Mouse (Mus musculus): Measurements from ENCODE around the gene Cdc14b.

Gene Cdc14b

DNA sequence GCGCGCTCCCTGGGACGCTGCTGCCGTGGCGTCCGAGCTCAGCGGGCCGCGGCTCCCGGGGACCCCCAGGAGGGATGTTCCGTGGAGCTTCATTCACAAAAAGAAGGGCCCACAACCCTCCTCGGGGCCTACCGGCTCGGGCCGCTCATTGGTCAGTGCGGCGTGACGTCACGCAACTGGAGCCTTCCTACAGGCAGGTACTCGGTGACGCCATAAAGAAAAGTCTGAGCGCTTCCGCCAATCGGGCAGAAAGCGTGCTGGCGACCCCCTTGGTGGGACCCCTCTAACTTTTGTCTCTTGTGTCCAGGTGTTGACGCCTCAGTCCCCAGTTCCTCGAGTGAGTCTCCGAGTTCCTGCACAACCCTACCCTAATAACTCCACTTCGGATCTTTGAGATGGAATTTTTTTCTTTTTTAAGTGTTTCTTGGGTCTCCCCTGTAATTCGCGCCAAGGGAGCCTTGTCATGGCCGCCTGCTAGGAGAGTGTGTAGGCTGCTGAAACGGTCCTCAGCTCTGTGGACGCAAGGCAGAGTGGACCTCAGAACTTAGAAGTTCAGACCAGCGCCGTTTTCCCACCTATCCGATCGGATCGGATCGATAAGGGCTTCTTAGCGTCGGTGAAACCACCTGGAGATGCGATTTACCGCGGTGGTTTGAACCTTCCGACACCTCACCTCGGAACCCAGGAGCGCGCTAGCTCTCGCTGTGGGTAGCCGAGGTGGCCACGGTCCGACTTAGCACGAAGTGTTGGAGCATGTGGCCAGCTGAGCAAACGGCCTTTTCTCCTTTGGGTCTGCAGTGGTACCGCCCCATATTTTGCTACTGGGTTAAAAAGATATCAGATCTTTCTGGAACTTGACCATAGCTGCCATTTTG, at the start of gene Cdc14b:
Cdc14b (minus strand) TSS at position 412 of the 875 bp plus-strand sequence.
- peak; percentile 95 for DNase-seq (ENCODE audit: low spot score)

DNA sequence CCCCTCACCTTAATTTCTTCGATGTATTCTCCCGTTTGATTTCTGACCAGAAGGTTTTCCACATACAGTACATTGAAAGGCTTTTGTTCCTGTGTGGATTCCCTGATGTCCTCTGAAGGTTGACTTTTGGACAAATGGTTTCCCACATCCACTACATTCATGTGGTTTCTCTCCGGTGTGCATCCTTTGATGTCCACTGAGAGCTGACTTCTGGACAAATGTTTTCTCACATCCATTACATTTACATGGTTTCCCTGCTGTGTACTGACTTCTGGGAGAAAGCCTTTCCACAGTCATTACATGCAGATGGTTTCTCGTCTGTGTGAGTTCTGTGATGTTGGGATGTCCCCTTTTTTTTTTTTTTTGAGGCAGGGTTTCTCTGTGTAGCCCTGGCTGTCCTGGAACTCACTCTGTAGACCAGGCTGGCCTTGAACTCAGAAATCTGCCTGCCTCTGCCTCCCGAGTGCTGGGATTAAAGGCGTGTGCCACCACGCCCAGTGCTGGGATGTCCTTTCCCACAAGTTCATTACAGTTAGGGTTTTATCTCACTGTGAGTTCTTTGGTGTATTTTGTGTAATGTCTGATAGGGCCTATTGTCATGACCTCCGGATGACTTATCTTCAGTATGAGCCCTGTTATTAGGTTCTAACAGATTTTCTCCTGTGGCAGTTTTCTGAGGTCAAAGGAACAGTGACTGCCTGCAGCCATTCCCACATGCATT, 47.6 kb upstream of the Cdc14b start:
- no peak for DNase-seq (ENCODE audit: low spot score)

DNA sequence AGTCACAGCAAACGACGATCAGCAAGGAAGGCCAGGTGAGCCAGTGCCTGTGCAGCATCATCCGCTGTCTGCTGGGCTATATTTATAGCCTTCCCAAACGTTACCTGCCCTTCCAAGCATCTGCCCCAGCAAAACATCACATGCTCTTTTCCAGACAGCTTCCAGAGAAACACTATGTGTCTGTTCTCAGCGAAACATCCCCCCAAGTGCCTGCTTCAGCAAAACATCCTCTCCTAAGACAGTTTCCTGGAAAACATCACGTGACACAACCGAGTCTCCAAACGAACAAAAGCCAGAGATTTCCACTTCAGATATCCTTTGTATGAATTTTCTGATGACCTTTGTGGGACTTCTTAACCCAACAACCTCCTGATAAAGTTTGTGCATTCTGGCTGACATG, 45.2 kb upstream of the Cdc14b start:
- DNase-seq (ENCODE audit: low spot score): no peak

DNA sequence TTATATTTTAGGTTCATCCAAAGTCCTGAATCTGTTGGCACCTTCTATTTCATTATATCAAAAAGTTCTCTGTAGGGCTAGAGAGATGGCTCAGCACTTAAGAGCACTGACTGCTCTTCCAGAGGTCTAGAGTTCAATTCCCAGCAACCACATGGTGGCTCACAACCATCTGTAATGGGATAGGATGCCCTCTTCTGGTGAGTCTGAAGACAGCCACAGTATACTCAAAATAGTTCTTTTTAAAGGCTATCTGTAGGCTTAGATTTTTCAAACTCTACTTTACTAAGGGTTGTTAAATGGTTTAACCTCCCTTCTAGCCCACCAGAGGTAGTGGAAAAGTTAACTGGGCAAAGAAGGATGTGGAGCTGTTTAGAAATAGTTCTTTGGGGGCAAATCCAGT, 44.7 kb upstream of the Cdc14b start:
- no peak for DNase-seq (ENCODE audit: low spot score)

DNA sequence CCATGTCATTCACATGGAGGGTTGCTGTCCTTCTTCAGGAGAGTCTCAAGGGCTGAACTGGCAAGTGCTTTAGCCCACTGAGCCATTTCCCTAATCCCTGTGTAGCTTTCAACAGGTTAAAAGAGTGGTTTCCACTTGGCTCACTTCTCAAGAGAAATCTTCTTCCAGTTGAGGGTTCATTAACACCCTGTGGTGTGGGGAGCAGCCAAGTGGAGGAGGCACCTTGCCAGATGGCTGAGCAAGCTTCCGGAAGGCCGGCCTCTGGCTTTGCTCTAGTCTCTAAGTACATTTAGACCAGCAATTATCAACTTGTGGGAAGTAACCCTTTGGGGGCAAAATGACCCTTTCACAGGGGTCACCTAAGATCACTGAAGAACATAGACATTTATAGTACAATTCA, 43.3 kb upstream of the Cdc14b start:
- peak; percentile 30 for DNase-seq (ENCODE audit: low spot score)

DNA sequence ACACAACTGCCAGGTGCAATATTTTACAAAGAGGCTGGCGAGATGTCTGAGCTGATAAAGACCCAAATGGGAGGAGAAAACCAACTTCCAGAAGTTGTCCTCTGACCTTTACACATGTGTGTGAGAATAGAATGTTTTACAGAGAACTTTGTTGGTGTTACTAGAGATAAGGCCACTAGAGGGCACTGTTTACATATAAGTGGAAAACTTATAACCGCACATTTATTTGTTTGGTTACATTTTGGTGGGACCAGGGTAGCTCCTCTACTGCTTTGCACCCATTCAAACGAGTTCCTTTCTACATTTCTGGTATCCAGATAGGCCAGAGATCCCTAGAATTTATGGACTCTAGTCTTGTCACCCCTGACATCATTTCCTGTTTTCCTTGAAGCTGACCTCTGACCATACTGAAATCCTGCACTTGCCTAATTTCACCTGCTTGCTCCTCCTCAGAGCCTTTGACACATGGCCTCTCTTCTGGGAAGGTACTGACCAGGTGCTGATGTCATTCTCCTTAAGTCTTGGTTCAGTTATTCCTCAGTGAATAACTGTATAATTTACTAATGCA, 40.5 kb upstream of the Cdc14b start:
- DNase-seq (ENCODE audit: low spot score): no peak

DNA sequence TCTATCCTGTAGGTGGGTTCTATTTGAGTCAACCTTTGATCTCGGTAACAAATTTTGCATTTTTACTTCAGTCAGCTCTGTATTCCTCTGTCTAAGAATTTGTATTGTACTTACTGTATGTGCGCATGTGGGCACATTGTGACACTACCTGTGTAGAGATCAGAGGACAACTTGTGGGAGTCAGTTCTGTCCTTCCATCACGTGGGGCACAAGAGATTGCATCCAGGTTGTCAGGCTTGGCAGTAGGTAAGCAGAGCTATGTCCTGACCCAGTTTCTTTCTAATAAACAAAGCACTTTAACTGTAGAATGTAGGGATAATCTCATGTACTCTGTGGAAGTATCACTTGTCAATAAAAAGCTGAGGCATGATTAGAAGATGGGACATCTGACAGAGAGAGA, 39.0 kb upstream of the Cdc14b start:
- no peak for DNase-seq (ENCODE audit: low spot score)

DNA sequence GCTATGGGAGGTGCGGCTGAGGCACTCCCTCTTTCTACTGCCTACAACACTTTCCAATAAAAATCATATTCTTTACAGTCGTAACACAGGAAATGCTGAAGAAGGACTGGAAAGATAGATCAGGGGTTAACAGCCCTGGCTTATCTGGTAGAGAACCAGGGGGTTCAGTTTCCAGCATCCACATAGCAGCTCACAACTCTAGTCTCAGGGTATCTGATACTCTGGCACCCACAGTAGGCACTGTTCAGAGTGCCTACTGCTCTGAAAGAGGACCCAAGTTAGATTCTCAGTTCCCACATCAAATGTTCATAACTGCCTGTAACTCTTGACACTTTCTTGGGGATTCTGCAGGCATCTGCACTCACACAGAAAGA, 37.8 kb upstream of the Cdc14b start:
- peak; percentile 19 for DNase-seq (ENCODE audit: low spot score)

DNA sequence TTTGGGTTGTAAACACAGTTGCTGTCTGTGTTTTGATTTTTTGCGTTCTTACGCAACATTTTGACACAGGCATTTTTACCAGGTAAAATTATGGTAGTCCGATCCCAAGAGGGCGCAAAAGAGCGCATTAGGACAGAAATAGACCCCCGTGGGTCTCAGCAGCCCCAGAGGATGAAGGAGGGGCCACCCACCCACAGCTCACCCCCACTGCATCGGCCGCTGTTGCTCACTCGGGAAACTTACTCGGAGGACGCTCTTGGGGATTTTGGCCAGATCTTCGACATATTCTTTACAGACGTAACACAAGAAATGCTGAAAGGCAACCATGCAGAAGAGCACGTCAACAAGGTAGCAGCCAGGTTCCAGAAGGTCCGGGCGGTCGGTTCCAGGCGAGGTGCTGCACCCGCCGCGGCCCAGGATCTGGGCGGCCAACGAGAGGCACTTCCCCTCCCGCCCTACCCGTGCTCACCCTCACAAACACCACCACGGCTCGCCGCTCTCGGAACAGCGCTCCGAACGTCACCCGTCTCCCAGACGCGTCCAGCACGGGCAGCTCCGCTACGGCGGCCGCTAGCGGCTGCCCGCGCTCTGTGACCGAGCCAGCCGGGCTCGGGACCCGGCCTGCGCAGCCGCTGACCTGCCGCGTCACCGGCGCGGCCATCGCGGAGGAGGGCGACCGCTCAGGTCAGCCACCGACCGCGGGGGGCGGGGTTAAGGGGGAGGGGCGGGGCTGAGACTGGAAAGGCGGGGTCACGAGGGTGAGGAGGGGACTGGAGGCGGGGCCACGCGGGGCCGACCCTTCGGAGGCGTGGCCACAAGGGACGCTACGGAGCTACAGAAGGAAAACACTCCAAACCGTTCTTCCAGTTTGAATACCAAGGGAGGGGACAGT, 37.2 kb upstream of the Cdc14b start, which contains the start of gene Aaed1:
Aaed1 (minus strand) TSS at position 687 of the 892 bp plus-strand sequence.
- DNase-seq (ENCODE audit: low spot score): peak; percentile 91

DNA sequence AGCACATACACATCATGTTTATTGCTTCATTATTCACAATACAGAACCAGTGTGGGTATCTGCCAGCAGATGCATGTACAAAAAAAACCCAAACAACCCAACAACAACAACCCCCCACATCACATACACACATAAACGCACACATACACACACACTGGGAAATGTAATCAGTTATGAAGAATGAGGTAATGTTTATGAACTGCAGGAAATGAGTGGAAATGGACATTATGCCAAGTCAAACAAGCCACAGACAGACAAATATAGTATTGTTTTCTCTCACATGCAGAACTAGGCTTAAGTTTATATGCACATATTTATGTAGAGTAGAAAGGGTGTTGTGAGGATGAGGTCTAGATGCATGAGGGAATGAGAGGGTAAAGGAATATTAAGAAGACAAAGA, 36.2 kb upstream of the Cdc14b start:
- DNase-seq (ENCODE audit: low spot score): no peak

DNA sequence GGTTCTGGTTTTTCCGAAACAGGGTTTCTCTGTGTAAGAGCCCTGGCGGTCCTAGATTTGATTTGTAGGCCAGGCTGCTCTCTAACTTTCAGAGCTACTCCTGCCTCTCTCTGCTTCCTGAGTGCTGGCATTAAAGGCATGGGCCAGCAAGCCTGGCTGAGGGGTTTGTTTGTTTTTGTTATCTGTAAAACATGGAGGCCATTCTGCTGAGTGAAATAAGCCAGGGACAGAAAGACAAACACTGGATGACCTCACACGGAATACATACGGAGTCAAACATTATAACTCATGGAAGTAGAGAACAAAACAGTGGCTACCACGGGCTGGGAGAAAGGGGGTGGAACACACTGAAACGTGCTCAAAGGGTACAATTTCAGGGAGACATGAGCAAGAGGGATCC, 35.5 kb upstream of the Cdc14b start:
- no peak for DNase-seq (ENCODE audit: low spot score)

DNA sequence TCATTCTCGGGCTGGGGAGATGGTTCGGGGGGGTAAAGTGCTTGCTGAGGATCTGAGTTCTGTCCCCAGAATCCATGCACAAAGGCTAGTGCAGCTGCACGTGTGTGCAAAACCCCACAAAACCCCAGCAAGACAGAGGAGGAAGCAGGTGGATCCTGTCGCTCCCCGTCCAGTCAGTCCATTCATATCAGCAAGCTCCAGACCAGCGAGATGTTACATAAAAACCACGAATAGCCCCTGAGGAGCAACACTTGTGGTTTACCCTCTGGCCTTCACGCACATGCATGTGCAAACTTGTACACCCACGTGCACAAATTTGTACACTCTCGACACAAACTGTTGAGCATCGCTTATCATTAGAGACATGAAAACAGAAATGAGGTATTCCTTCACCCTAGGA, 34.8 kb upstream of the Cdc14b start:
- no peak for DNase-seq (ENCODE audit: low spot score)

DNA sequence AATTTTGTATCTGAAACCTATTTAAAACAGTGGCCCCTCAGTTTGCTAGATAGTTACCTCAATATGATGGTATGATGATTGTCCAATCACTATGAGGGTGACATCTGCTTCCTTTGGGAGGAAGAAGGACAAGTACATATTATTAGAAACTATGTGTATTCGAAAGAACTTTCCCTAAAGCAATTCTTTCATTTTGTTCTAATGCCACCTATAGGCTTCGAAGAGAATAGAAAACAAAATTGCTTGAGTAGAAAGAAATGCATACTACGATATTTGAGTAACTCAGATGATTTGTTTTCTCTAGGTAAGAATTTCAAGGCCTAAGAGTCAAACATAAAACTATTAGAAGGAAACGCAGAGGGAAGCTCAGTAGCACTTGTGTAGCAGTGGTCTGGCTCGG, 33.9 kb upstream of the Cdc14b start:
- no peak for DNase-seq (ENCODE audit: low spot score)

DNA sequence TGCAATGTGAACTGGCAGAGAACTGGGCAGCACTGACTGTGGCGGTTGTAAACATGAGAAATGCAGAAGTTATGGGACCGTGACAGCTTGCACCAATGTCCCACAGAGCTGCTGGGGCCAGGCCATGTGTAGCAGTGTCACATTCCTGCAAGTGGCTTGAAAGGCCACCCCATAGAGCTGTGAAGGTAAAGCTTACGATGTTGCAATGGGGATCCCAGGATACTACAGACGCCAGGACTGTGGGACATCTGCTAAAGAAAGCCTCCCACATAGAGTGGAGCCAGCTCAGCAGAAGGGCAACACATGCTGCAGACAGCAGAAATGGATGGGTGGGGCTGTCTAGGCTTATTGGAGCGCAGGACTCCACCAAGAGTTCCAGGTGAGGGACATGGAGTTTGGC, 32.4 kb upstream of the Cdc14b start:
- no peak for DNase-seq (ENCODE audit: low spot score)

DNA sequence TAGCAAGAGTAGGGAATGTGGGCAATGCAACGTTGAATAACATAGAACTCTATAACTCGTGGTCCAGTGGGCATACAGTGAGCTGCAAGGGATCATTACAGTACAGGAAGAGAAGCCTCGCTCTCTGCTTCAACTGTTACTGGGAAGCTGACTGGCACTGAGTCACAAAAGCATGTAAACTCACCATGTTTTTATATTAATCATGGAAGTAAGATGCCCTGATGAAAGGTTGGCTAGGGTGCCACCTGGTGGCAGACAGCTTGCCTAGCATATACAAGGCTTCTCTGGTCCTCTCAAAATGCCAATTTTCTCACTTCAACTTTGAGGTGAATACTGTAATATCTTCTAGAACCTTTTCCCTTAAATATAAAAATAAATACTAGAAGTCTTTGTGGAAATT, 31.0 kb upstream of the Cdc14b start:
- no peak for DNase-seq (ENCODE audit: low spot score)

DNA sequence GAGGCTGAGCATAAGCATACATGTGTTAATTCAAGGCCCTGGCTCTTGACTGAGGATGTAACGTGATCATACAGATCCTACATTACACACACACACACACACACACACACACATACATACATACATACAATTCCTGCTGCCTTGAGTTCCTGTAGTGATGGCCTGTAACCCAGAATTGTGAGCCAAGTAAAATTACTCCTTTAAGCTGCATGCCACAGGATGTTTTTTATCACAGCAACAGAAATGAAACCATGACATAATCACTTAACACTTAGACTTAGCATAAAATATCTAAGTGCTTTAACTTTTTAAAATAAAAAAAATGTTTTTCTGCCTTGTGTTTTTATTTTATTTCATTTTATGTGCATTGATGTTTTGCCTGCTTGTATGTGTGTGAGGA, 24.0 kb upstream of the Cdc14b start:
- DNase-seq (ENCODE audit: low spot score): no peak

DNA sequence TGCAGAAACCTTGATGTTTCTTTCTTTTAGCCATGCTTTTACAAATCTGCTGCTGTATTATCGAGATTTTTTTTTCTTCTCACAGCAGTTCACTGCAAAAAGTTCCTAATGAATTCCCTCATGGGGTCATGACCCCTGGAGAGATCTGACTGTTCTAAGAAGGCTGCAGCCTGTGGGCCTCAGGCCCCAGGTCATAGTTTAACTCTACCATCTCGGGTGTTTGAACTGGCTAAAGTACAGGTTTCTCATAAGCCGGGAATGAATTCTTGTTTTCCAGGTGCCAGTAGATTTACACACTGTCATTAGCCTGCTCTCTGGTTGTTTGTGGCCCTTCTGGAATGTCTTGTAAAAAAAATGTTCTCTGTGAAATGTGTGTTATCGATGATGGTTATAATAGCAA, 11.7 kb upstream of the Cdc14b start:
- DNase-seq (ENCODE audit: low spot score): no peak

DNA sequence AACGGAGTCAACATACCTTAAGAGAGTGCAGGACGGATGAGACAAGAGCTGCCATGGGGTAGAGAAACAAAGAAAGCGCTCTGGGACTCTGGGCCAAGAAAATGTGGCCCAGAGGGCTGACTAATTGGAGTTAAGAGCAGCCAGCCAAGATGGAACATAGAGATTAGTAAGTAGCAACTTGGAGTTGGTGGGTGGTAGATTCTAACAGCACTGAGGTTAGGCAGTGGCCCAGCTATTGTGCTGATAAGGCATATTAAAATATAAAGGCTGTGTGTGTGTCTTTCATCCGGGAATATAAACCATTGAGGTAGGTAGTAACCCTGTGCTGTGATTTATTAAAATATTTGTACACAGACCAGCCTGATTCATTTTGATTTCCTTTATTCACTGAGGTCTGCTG, 11.2 kb upstream of the Cdc14b start:
- DNase-seq (ENCODE audit: low spot score): no peak

DNA sequence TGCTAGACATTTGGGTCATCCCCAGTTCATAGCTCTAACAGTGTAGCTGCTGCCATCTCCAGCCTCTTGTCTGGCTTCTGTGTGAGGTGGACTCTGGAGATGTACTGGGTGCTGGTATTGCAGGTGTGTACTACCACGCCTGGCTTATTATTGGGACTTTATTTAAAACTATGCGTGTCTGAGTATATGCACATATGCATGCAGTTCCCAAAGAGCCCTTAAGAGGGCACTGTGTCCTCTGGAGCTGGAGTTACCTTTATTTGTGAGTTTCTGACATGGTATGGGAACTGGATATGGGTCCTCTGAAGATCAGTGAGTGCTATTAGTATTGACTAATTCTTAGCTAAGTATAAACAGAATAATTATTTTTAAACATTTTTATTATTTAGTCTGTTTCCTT, 9.6 kb upstream of the Cdc14b start:
- DNase-seq (ENCODE audit: low spot score): no peak

DNA sequence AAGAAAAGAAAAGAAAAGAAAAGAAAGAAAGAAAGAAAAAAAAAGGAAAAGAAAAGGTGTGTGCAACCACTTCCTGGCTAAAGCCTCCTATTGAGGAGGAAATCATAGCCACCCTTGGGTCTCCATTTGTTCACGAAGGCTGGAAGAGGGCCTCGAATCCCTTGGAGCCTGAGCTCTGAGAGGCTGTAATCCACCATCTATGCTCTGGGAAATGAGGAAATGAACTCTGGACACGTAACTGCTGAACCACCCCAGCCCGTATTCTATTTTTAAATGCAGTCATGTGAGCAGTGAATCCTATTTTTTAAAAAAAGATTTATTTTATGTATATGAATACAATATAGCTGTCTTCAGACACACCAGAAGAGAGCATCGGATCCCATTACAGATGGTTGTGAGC, 5.8 kb upstream of the Cdc14b start:
- DNase-seq (ENCODE audit: low spot score): no peak

DNA sequence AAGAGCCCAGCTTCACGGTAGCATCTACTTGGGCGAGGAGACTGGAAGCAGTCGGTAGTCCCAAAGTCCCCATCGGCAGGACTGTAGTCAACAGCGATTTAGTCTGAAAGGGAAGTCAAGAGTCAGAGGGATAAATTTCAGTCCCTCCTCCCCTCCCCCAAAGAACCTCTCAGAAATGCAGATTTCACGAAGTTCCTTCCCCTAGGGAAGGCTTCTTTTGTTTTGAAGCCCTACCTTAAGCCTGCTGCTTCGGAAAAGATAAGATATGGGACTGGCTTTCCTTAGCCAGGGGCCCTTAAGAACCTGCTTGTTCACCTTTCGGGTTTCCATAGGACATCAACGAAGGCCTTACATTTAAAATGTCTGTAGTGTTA, 651 bp upstream of the Cdc14b start:
- no peak for DNase-seq (ENCODE audit: low spot score)

All from testis, postnatal 14 days (tissue).